Mouse (Mus musculus) urinary bladder, postnatal 10 days (tissue): ENCODE data around the gene Tmem132d.
"Not testable (repeated sequence)": the region's sequence is repeated elsewhere in the genome, so short reads cannot be mapped to it uniquely, and the experiment has no call there.

Experiments
- DNase-seq: peaks from one replicate; pipeline ENCODE4 v3.0.0; 2022; ENCODE audit warnings: low spot score

Tmem132d gene

DNA sequence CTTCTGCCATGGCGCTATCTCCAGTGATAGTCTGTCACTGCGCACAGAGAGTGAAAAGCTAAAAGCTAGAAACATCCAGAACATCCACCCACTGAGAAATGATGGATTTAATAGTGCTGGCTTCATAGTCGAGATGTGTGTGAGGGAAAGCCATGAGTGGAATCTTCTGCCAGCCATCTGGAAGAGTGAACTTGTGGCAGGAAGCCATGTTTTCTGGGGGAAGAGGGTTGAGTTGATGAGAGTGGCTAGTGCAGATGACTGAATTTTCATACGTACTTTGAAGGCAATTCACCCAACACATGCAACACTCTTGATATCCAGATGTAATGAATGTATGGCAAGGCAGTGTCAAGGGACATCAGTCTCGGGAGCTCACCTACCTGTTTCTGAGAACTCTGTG, 342.3 kb downstream of the Tmem132d start:
- DNase-seq = no peak

DNA sequence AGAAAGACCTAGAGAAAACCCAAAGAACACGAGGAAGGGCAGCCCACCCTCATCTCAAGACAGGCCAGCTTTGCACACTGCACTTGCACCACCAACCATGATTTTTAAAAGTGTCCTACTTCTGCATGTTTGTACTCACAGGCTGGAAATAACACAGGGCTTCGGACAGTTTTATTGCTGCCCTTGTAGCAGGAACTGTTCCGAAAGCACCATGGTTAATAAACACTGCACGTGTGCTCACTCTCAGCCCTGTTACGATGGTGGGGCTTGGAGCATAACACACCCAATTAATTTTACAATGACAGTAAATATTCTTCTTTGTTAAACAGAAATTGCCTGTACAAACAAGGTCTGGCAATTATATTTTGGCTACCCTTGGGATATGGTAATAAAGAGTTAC, 357.4 kb downstream of the Tmem132d start:
- no peak for DNase-seq

DNA sequence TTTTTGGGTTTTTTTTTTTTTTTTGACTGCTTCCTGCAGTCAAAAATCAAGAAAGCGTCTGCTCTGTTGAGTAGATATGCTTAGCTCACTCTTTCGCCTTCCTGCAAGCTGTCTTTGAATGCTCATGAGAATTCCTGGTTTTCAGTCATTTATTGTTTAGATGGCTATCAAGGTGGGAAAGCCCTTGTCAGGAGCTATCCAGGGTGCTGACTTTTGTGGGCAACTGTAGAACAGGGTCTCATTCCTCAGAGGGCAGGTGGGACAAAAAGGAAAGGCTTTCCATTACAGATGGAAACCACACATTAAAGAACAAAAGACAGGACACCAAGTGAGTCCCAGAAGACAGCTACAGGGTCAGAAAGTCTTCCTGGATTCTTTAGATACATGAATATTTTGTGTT, 360.3 kb downstream of the Tmem132d start:
- DNase-seq = no peak

- no peak for DNase-seq
Measured at GRCm38 (mm10) chr5:128041781-128042180, 391.1 kb downstream of the Tmem132d start.

DNA sequence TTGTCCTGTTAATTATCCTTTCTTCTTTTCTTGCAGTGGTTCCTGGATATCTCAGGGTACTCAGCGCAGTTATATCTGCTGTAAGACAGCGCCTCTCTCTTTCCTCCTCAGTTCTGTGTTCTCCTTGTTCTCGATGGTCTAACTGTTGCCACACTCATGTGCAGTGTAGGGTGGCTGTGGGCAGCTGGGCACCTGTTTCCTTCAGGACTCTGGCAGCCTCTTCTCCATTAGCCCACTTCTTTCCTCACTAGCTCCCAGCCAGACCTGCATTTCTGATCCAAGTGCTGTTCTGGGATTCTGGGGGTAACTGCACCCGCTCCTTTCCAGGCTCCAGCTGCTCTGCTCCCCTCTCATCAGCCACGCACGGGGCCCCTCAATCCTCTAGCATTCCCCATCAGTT, 392.8 kb downstream of the Tmem132d start:
- no peak for DNase-seq

DNA sequence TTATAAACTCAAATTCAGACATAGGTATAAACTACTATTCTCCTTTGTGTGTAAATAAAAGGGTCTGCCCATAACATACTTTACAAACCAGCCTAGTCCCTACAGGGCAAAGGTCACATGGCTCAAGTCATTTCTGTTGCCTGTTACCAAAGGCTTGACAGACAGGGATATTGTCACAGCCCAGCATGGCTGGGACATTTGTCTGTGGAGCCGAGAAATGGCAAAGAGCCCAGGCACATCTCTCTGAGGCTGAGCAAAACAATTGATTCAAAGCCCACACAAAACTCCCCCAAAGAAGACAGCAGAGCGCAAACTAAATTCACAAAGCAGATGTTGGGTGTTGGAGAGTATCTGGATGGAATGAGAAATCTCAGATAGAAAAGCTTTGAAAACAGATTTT, 405.8 kb downstream of the Tmem132d start:
- DNase-seq = no peak

- DNase-seq = no peak
Measured at GRCm38 (mm10) chr5:128004666-128005065, 428.2 kb downstream of the Tmem132d start.

DNA sequence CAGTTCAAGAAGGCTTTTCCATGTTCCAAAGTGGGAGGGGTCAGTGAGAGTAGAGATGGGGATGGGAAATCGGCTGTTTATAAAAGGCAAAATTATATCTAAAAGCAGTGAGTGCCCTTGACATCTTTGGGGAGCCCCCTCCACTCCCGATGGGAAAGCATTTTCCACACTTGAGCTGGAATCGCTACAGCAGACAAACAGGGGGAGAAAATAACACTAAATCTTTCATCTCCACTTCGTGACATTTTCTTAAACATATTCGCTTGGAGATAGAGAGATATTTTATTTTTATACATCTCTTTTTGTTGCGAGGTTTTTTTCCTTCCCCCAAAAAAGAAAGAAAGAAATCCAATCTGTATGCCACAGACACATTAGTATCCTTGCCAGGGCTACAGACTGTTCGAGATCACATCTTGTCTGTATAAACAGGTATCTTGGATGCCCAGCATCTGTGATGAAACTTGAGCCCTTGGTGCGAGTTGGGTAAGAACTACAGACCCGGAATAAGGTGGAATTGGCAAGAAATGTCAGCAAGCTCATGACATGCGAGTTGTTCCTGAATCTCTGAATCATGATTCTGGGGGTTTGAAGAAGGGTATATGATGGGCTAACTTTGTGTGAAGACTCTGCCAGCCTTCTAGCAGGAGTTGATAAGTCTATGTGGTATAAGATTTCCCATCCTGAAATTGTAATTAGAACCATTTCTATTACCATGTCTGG, 436.2 kb downstream of the Tmem132d start:
- no peak for DNase-seq

DNA sequence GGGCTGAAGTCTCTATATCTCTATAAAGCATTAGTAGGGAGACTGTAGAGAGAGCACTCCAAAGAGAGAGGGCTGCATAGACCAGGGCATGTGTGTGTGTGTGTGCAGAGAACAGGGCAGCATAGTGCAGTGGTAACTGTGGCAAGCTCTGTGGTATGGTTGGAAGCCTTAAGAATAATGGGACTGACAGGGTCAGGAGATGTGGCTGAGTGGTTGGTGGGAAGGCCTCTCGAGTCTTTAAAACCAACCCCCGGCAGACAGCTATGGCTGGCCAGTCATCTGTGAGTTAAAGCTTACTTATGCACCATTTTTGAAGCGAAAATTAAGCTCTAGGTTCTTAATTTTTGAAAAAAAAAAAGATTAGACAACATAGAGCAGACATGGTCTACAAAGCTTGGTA, 439.4 kb downstream of the Tmem132d start:
- DNase-seq = no peak

GRCm38 (mm10) chr5:127990826-127991225, 442.1 kb downstream of the Tmem132d start:
- DNase-seq = no peak

DNA sequence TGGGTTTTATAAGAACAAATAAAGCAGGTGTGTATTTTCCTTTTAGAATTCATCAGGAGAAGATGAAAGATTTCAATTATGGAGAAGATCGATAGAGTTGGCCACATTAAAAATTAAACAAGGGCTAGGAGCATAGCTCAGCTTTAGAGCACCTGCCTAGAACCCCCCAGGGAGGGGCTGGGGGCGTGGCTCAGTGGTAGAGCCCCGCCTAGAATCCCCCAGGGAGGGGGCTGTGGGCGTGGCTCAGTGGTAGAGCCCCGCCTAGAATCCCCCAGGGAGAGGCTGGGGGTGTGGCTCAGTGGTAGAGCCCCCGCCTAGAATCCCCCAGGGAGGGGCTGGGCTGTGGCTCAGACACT, 452.9 kb downstream of the Tmem132d start:
- not testable (repeated sequence) for DNase-seq

GRCm38 (mm10) chr5:127979329-127980002, 453.4 kb downstream of the Tmem132d start:
- no peak for DNase-seq

DNA sequence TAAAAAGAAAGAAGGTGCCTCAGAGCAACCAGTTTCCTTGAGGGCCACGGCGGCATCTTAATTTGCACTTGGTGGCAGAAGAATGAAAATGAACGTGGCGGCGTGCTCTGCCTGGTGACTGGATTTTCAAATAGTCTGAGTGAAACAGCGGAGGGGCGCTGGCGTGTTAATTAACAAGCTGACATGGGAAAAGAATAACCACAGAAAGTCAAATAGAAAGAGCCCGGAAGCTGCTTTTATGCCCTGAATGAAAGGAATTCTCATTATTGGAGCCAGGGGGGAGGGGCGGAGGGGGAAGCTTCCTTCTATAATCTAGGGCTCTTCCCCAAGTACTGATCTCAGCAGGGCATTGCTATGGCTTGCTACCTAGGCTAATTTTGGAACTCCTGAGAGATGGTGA, 456.2 kb downstream of the Tmem132d start:
- DNase-seq = no peak

GRCm38 (mm10) chr5:127965700-127966099, 467.2 kb downstream of the Tmem132d start:
- DNase-seq = no peak

- DNase-seq = no peak
Measured at GRCm38 (mm10) chr5:127962656-127963055, 470.2 kb downstream of the Tmem132d start.

DNA sequence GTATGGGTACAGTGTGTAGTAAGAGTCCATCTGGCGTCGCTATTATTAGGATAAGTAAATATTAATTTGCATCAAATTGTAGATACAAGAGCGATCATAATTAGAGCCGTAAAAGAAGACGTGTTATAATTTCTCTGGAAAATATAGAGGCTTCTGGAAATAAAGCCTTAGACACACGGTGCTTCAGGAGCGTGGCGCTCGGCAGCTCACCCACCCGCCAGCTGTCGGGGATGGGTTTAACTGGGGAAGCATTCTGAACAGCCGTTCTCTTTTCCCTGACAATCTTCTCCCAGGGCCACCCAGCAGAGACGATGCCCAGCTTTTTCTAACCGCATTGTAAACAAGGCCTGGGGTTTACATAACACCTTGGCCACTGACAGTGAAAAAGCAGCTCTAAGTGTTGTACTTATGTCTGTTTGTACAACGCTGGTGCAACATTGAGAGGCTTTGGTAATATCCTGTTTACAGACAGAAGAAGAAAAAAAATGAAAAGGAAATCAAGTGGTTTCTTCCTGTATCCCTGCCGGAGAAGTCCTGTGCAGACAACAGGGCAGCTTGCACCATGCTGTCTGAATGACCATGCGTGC, 476.3 kb downstream of the Tmem132d start:
- DNase-seq = no peak

DNA sequence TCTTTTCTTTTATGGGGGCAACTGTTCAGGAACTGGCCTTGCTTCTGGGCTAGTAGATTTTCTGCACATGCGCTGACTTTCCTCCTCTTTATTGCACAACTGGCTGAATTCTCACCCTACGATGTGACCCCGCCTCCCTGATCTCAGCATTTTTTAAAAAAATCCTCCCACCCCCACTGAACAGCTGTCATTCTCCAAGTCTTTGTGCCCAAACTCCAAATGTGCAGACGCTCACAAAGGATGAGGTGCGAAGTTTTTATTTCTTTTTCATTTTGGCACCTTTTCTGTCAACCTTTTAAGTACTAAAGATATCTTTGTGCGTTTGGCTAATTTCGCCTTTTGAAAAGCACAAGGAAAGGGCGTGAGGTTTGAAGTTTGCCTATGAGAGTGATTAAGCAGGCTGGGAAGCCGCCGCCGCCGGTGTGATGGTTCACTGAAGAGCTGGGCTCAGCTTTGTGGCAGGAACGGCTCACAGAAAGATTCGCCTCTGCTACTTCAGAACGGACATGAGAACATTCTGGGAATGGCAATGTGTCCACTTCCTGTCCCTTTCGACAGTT, 478.6 kb downstream of the Tmem132d start:
- DNase-seq = no peak

DNA sequence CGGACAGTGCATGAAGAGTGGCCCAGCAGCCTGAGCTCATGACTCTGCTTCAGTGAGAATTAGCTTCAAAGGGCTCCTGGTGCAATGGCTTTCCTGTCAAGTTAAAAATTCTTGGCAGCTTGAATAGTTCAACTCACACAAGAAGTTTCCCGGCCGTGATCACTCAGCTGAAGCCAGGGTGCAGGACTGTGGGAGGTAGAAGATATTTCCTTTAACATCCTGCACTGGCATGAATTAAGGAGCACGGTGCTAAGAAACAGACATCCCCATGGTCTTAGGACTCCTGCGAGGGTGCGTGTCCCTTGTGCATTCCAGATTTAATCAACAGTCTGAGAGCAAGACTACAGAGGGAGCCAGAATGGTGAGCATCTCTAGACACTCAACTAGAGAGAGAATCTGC, 480.1 kb downstream of the Tmem132d start:
- DNase-seq = no peak

DNA sequence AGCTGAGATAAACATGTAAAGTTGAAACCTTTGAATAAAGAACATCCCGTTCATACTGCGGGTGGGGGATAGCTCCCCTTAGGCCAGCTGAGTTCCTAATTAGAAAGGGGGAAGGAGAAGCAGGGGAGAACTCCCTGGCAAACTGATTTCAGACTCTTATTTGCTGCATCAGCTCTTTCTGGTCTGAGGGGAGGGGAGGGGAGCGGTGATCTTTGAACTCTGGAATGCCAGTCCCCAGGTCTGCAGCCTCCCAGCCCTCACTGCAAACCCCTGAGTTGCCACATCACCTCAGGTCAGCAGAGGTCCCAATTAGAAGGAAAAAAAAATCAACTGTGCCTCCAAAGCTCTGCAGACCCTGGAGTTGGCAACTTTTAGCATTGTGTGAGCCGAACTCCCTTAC, 482.3 kb downstream of the Tmem132d start:
- no peak for DNase-seq

- no peak for DNase-seq
Measured at GRCm38 (mm10) chr5:127947275-127947674, 485.6 kb downstream of the Tmem132d start.

- DNase-seq = not testable (repeated sequence)
Measured at GRCm38 (mm10) chr5:127942171-127942570, 490.7 kb downstream of the Tmem132d start.

GRCm38 (mm10) chr5:127937914-127938313, 495.0 kb downstream of the Tmem132d start:
- DNase-seq = no peak

DNA sequence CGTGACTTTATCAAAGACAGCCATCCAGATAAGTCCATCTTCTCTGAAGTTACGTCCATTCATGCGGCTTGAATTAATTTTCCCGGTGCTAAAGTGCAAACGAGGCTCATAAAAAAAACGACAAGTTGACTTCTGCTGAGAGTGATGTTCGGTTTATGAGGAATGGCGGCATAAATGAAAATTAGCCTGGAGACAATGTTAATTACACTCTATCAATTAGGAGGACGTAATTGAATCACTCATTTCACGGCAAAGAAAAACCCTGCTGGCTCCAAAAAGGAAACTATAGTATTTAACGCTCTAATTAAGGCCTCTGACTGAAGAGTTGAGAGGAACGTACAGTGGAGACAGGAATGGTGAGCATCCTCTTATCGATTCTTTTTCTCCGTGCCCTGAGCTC, 503.2 kb downstream of the Tmem132d start:
- DNase-seq = no peak
